In the genomic region with DNA sequence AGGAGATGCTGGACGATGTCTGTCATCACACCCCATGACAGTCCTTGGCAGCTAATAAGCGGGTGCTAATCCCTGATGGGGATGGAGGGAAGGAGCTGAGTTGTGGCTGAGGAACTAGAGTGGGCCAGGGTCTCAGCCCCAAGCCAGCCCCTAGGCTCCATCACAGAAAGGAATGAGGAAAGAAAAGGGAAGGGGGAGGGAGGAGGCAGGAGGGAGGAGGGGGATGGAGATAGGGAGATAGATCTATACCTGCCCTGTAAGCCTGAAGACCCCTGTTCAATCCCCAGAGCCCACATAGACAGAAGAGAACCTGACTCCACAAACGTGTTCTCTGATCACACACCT, we compare ENCODE assay signal across 16 mouse cellular contexts. TPM values are rescaled to one million over a fixed set of nuclear protein-coding genes. Genes with fewer than 3 reads are reported as not detected.
DNase-seq lines count a peak whose midpoint lies in the region; ATAC-seq and TF ChIP-seq lines count a peak whose summit lies in the region.
"Had no signal": no experiment of that assay in that cellular context is flagged by ENCODE, and none has a peak within 500 bp of the region (broad histone marks: within the 10 kb centered on the region; RNA-seq: fewer than 3 reads in every experiment).

No protein-coding gene starts in this region.

- peaks cover 68% of the 10 kb centered on the region for H3K4me1 ChIP-seq in heart, embryonic 13.5 days
- peaks cover 16% of the 10 kb centered on the region for H3K4me1 ChIP-seq in lung, embryonic 16.5 days (replicated peaks; ENCODE audit: control insufficient read depth, insufficient read depth, low read length)
- peaks cover 15% of the 10 kb centered on the region for H3K4me1 ChIP-seq in lung, adult 2 months (ENCODE audit: control insufficient read depth, insufficient read depth, low read length)
- H3K4me1 ChIP-seq in cortical plate, adult 2 months (ENCODE audit: control insufficient read depth, insufficient read depth, low read length) = peaks cover 30% of the 10 kb centered on the region

- H3K27ac ChIP-seq in heart, embryonic 13.5 days (replicated peaks) = peak overlapping the region; percentile 70; the same call in 1 of the 2 replicates
- H3K27ac ChIP-seq in lung, embryonic 16.5 days (ENCODE audit: low read length) = peak overlapping the region; percentile 87
- H3K27ac ChIP-seq in cortical plate, adult 2 months (ENCODE audit: insufficient read depth, low read length) = peak overlapping the region; percentile 36; the same call in 1 of the 2 replicates
- H3K27ac ChIP-seq in macrophage = peak overlapping the region; percentile 94
- H3K27ac ChIP-seq: embryonic facial prominence, embryonic 13.5 days; limb, embryonic 12.5 days; neural tube, embryonic 13.5 days; stomach, embryonic 15.5 days had no signal

- H3K9ac ChIP-seq in heart, embryonic 13.5 days = no peak overlapping the region; the same call in 1 of the 2 replicates
- H3K9ac ChIP-seq in lung, embryonic 16.5 days (ENCODE audit: low read length) = no peak overlapping the region
- H3K9ac ChIP-seq: embryonic facial prominence, embryonic 13.5 days; heart, embryonic 15.5 days; limb, embryonic 12.5 days; neural tube, embryonic 13.5 days; stomach, embryonic 15.5 days had no signal

- no peak for DNase-seq in heart, adult 9 months (ENCODE audit: low spot score in 2 of 2)
- DNase-seq in lung, adult 2 months = no peak
- DNase-seq: kidney, adult 9 months; lung, adult 18-20 months; midbrain, embryonic 14.5 days had no signal

- H3K36me3 ChIP-seq in heart, embryonic 13.5 days = peaks cover 6% of the 10 kb centered on the region; the same call in 1 of the 2 replicates
- no peaks in the 10 kb centered on the region for H3K36me3 ChIP-seq in lung, embryonic 16.5 days (ENCODE audit: control insufficient read depth, insufficient read depth, low read length)
- H3K36me3 ChIP-seq in macrophage (ENCODE audit: inconsistent target) = peaks cover 25% of the 10 kb centered on the region; the same call in 1 of the 2 replicates
- H3K36me3 ChIP-seq: heart, embryonic 15.5 days; stomach, embryonic 15.5 days had no signal

- H3K79me2 ChIP-seq in macrophage (ENCODE audit: inconsistent target) = peaks cover 94% of the 10 kb centered on the region

- H3K4me3 ChIP-seq in heart, embryonic 13.5 days = no peak overlapping the region
- no peak overlapping the region for H3K4me3 ChIP-seq in lung, embryonic 16.5 days (ENCODE audit: low read length)
- no peak overlapping the region for H3K4me3 ChIP-seq in lung, adult 2 months (replicated peaks; ENCODE audit: extremely low read depth, low read depth, low read length)
- H3K4me3 ChIP-seq in cortical plate, adult 2 months (ENCODE audit: insufficient read depth, low read length) = no peak overlapping the region
- H3K4me3 ChIP-seq in macrophage (ENCODE audit: inconsistent target) = no peak overlapping the region
- H3K4me3 ChIP-seq: embryonic facial prominence, embryonic 13.5 days; heart, embryonic 15.5 days; limb, embryonic 12.5 days; neural tube, embryonic 13.5 days; stomach, embryonic 15.5 days had no signal

- no peak for ATAC-seq in heart, embryonic 13.5 days (ENCODE audit: extremely low read depth, insufficient number of reproducible peaks, low FRiP score, low TSS enrichment)
- no peak for ATAC-seq in lung, embryonic 16.5 days (ENCODE audit: low read depth)
- no peak for ATAC-seq in frontal cortex, adult (ENCODE audit: low TSS enrichment)
- ATAC-seq: forebrain, embryonic 14.5 days had no signal

- H3K27me3 ChIP-seq in heart, embryonic 13.5 days (replicated peaks) = peaks cover 36% of the 10 kb centered on the region
- H3K27me3 ChIP-seq in lung, embryonic 16.5 days (ENCODE audit: control insufficient read depth, insufficient read depth, low read depth, low read length) = no peaks in the 10 kb centered on the region
- H3K27me3 ChIP-seq: embryonic facial prominence, embryonic 13.5 days; heart, embryonic 15.5 days; limb, embryonic 12.5 days; neural tube, embryonic 13.5 days; stomach, embryonic 15.5 days had no signal

- no peak for TF ChIP-seq CTCF in lung, adult 2 months (IDR thresholded peaks at IDR 0.05; ENCODE audit: insufficient read depth, low read length)
- no peak for TF ChIP-seq CTCF in cortical plate, adult 2 months (IDR thresholded peaks at IDR 0.05; ENCODE audit: extremely low read depth, insufficient read depth, low read length)

- no peak overlapping the region for H3K4me2 ChIP-seq in heart, embryonic 13.5 days
- H3K4me2 ChIP-seq in lung, embryonic 16.5 days (ENCODE audit: low read depth, low read length) = no peak overlapping the region
- H3K4me2 ChIP-seq: embryonic facial prominence, embryonic 13.5 days; heart, embryonic 15.5 days; limb, embryonic 12.5 days; neural tube, embryonic 13.5 days; stomach, embryonic 15.5 days had no signal

- WGBS in heart, embryonic 13.5 days = 33% methylated on average over 3 of the region's 3 CpGs
- 59% methylated on average over 3 of the region's 3 CpGs for WGBS in lung, embryonic 16.5 days
- WGBS in lung, adult 2 months = 77% methylated on average over 3 of the region's 3 CpGs
- 94% methylated on average over 3 of the region's 3 CpGs for WGBS in macrophage (ENCODE audit: missing documents)

- H3K9me3 ChIP-seq in heart, embryonic 13.5 days = peaks cover 5% of the 10 kb centered on the region; the same call in 1 of the 2 replicates
- H3K9me3 ChIP-seq in lung, embryonic 16.5 days (ENCODE audit: control insufficient read depth, low read length) = peaks cover 2% of the 10 kb centered on the region; the same call in 1 of the 2 replicates
- H3K9me3 ChIP-seq: embryonic facial prominence, embryonic 13.5 days; heart, embryonic 15.5 days; neural tube, embryonic 13.5 days; stomach, embryonic 15.5 days had no signal

- TF ChIP-seq POLR2A in lung, adult 2 months (IDR thresholded peaks at IDR 0.05; ENCODE audit: borderline replicate concordance, extremely low read depth, low read depth, low read length) = no peak
- TF ChIP-seq POLR2A in cortical plate, adult 2 months (IDR thresholded peaks at IDR 0.05; ENCODE audit: extremely low read depth, insufficient read depth, low read length) = no peak

RNA-seq across cellular contexts. Expression of a gene that starts 42.4 kb away (rescaled TPM):
- polyA plus RNA-seq in heart, embryonic 13.5 days (2015; fragmentation: Nextera tagmentation; extraction: Ambion mirVana) = 26.7 and 28.2 TPM in 2 replicates
- polyA plus RNA-seq in lung, embryonic 16.5 days (2015; fragmentation: Nextera tagmentation; extraction: Ambion mirVana) = 26.1 and 27.3 TPM in 2 replicates
- 40.9 and 50.1 TPM in 2 replicates for polyA plus RNA-seq in lung, adult 2 months (2012; rRNA removed)
- 43.8 and 55.2 TPM in 2 replicates for polyA plus RNA-seq in cortical plate, adult 2 months (2012; rRNA removed)
- 100 to 1,000 TPM in 16 of 26 experiments, 10 to 100 TPM in 10; 59.6 to 272 (median 117) TPM for total RNA-seq in macrophage (2018; cell fraction: chromatin; rRNA removed)
- 100 to 1,000 TPM in 24 of 26 experiments, 10 to 100 TPM in 2; 96.2 to 190 (median 141) TPM for total RNA-seq in macrophage (2018; cell fraction: cytosol; rRNA removed)
- total RNA-seq in macrophage (2018; cell fraction: nucleus; rRNA removed) = 100 to 1,000 TPM in 18 of 26 experiments, 10 to 100 TPM in 8; 64.7 to 176 (median 139) TPM
- polyA plus RNA-seq in macrophage (2018) = 90.6 to 150 TPM (median 150 TPM) in 3 replicates

RNA-seq across cellular contexts. Expression of a gene that starts 57.1 kb away (rescaled TPM):
- polyA plus RNA-seq in heart, embryonic 13.5 days (2015; fragmentation: Nextera tagmentation; extraction: Ambion mirVana) = 32.8 and 36.7 TPM in 2 replicates
- 32.8 and 34.9 TPM in 2 replicates for polyA plus RNA-seq in lung, embryonic 16.5 days (2015; fragmentation: Nextera tagmentation; extraction: Ambion mirVana)
- 11.0 and 12.2 TPM in 2 replicates for polyA plus RNA-seq in lung, adult 2 months (2012; rRNA removed)
- polyA plus RNA-seq in cortical plate, adult 2 months (2012; rRNA removed) = 31.2 and 32.4 TPM in 2 replicates
- 100 to 1,000 TPM in 5 of 26 experiments, 10 to 100 TPM in 21; 59.3 to 111 (median 86.1) TPM for total RNA-seq in macrophage (2018; cell fraction: chromatin; rRNA removed)
- 10 to 100 TPM; 22.3 to 42.5 (median 29.8) TPM for total RNA-seq in macrophage (2018; cell fraction: cytosol; rRNA removed)
- 10 to 100 TPM; 37.4 to 97.5 (median 56.2) TPM for total RNA-seq in macrophage (2018; cell fraction: nucleus; rRNA removed)
- 31.0 to 52.6 TPM (median 34.4 TPM) in 3 replicates for polyA plus RNA-seq in macrophage (2018)

Comparison
In these comparisons a context has a peak if more than half of its experiments do, and no peak if none do; other contexts are left out.
1. H3K27ac ChIP-seq: peak in every context shown above with its lines; median percentile 94 in macrophage; 87 in lung, embryonic 16.5 days; 70 in heart, embryonic 13.5 days; 36 in cortical plate, adult 2 months.